Mouse (Mus musculus): ENCODE measurements around the gene Aplp2. TPM values are rescaled to one million over a fixed set of nuclear protein-coding genes. Genes with fewer than 3 reads are reported as not detected.

Gene Aplp2
- polyA plus RNA-seq, 1 experiment from 2014 or later = 292 TPM

DNA sequence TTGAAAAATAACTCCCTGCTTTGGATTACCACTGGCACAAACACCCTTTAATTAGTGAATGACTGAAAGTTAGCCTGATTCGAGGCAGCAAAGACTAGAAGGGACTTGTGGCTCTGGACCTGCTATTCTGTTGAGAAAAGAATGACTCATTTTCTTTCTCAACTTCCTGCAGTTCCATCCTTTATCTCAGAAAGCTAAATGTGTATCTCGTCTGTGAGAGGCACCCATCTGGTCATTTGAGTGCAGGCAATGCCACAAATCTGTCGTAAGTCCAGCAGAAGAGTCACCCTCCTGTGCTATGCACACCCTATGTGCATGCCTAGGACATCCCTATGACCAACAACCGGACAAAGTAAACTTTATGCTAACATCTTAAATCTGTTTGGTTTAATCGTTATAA lies 78.5 kb downstream of the Aplp2 start:
- 76% methylated on average over 5 of the region's 5 CpGs for WGBS
- H3K27me3 ChIP-seq (ENCODE audit: control insufficient read depth, insufficient read depth, low read length) = peaks cover 7% of the 10 kb centered on the region
- no peak for ATAC-seq (ENCODE audit: insufficient number of reproducible peaks, insufficient read depth, low FRiP score, low read depth)

GRCm38 (mm10) chr9:31131205-31131968 lies 80.2 kb downstream of the Aplp2 start, which contains the start of gene St14:
St14 (minus strand) TSS chr9:31131853.
- H3K9ac ChIP-seq (replicated peaks; ENCODE audit: low read depth, low read length) = peak within 1 kb of the TSS; percentile 60; the same call in 1 of the 2 replicates
- under 1% methylated on average over 71 of the region's 74 CpGs for WGBS
- H3K27me3 ChIP-seq (ENCODE audit: control insufficient read depth, insufficient read depth, low read length) = peaks cover 7% of the 10 kb centered on the region
- H3K4me3 ChIP-seq (ENCODE audit: low read depth, low read length) = peak within 1 kb of the TSS; percentile 54
- H3K4me1 ChIP-seq (ENCODE audit: control insufficient read depth, insufficient read depth, low read length) = peaks cover 5% of the 10 kb centered on the region; the same call in 1 of the 2 replicates
- peak within 1 kb of the TSS; percentile 10; the same call in 1 of the 2 replicates for H3K27ac ChIP-seq (ENCODE audit: low read length)
- peak; percentile 91 for ATAC-seq (ENCODE audit: insufficient number of reproducible peaks, insufficient read depth, low FRiP score, low read depth)
- H3K9me3 ChIP-seq (ENCODE audit: control insufficient read depth, low read depth, low read length) = no peaks in the 10 kb centered on the region
- no peaks in the 10 kb centered on the region for H3K36me3 ChIP-seq (ENCODE audit: control insufficient read depth, insufficient read depth, low read length)
- peak within 1 kb of the TSS; percentile 78 for H3K4me2 ChIP-seq (replicated peaks; ENCODE audit: low read depth, low read length)

More for the DNA sequence above, 78.5 kb downstream of the Aplp2 start:
- Histone ChIP-seq H3K4me3 (ENCODE audit: low read depth, low read length) (no peak overlapping the region), H3K27ac (ENCODE audit: low read length) (no peak overlapping the region), H3K4me2 (replicated peaks; ENCODE audit: low read depth, low read length) (no peak overlapping the region), H3K4me1 (ENCODE audit: control insufficient read depth, insufficient read depth, low read length) (peaks cover 5% of the 10 kb centered on the region; the same call in 1 of the 2 replicates), H3K9ac (replicated peaks; ENCODE audit: low read depth, low read length) (no peak overlapping the region), H3K9me3 (ENCODE audit: control insufficient read depth, low read depth, low read length) (no peaks in the 10 kb centered on the region), H3K36me3 (ENCODE audit: control insufficient read depth, insufficient read depth, low read length) (no peaks in the 10 kb centered on the region)

- Histone ChIP-seq H3K4me3 (ENCODE audit: low read depth, low read length) (peak overlapping the region; percentile 54), H3K9ac (replicated peaks; ENCODE audit: low read depth, low read length) (peak overlapping the region; percentile 60; the same call in 1 of the 2 replicates), H3K9me3 (ENCODE audit: control insufficient read depth, low read depth, low read length) (no peaks in the 10 kb centered on the region), H3K4me1 (ENCODE audit: control insufficient read depth, insufficient read depth, low read length) (peaks cover 5% of the 10 kb centered on the region; the same call in 1 of the 2 replicates), H3K36me3 (ENCODE audit: control insufficient read depth, insufficient read depth, low read length) (no peaks in the 10 kb centered on the region), H3K4me2 (replicated peaks; ENCODE audit: low read depth, low read length) (peak overlapping the region; percentile 78), H3K27me3 (ENCODE audit: control insufficient read depth, insufficient read depth, low read length) (peaks cover 7% of the 10 kb centered on the region), H3K27ac (ENCODE audit: low read length) (peak overlapping the region; percentile 10; the same call in 1 of the 2 replicates)
- WGBS = 5% methylated on average over 26 of the region's 26 CpGs
- ATAC-seq (ENCODE audit: insufficient number of reproducible peaks, insufficient read depth, low FRiP score, low read depth) = no peak
Measured at GRCm38 (mm10) chr9:31130357-31131204, 81.0 kb downstream of the Aplp2 start.

DNA sequence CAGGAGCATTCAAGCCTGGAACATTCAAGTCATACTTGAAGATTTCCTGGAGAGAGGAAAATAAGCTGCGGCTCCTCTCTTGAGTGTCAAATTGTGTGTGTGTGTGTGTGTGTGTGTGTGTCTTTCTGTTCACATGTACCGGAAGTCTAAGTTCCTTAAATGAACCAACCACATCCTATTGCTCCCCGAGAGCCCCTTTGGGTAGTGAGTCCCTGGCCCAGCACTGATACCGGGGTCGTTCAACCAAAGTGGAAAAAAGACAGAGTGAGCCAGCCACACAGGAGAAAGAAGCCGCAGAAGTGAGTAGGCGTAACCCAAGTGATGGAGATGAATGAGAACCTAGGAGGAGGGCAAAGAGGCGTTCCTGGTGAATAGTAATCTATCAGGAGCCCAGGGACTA lies 81.7 kb downstream of the Aplp2 start:
- Histone ChIP-seq H3K36me3 (ENCODE audit: control insufficient read depth, insufficient read depth, low read length) (no peaks in the 10 kb centered on the region), H3K4me1 (ENCODE audit: control insufficient read depth, insufficient read depth, low read length) (peaks cover 5% of the 10 kb centered on the region; the same call in 1 of the 2 replicates), H3K9ac (replicated peaks; ENCODE audit: low read depth, low read length) (no peak overlapping the region), H3K9me3 (ENCODE audit: control insufficient read depth, low read depth, low read length) (no peaks in the 10 kb centered on the region), H3K27me3 (ENCODE audit: control insufficient read depth, insufficient read depth, low read length) (peaks cover 7% of the 10 kb centered on the region), H3K4me3 (ENCODE audit: low read depth, low read length) (peak overlapping the region; percentile 54), H3K27ac (ENCODE audit: low read length) (no peak overlapping the region), H3K4me2 (replicated peaks; ENCODE audit: low read depth, low read length) (peak overlapping the region; percentile 78)
- 40% methylated on average over 8 of the region's 8 CpGs for WGBS
- no peak for ATAC-seq (ENCODE audit: insufficient number of reproducible peaks, insufficient read depth, low FRiP score, low read depth)

- WGBS = 81% methylated on average over 12 of the region's 12 CpGs
- no peak overlapping the region for H3K27ac ChIP-seq (ENCODE audit: low read length)
- peaks cover 5% of the 10 kb centered on the region; the same call in 1 of the 2 replicates for H3K4me1 ChIP-seq (ENCODE audit: control insufficient read depth, insufficient read depth, low read length)
- no peak overlapping the region for H3K9ac ChIP-seq (replicated peaks; ENCODE audit: low read depth, low read length)
- H3K9me3 ChIP-seq (ENCODE audit: control insufficient read depth, low read depth, low read length) = no peaks in the 10 kb centered on the region
- no peaks in the 10 kb centered on the region for H3K36me3 ChIP-seq (ENCODE audit: control insufficient read depth, insufficient read depth, low read length)
- peaks cover 7% of the 10 kb centered on the region for H3K27me3 ChIP-seq (ENCODE audit: control insufficient read depth, insufficient read depth, low read length)
- no peak overlapping the region for H3K4me2 ChIP-seq (replicated peaks; ENCODE audit: low read depth, low read length)
- no peak for ATAC-seq (ENCODE audit: insufficient number of reproducible peaks, insufficient read depth, low FRiP score, low read depth)
- no peak overlapping the region for H3K4me3 ChIP-seq (ENCODE audit: low read depth, low read length)
Measured at GRCm38 (mm10) chr9:31127876-31128465, 83.6 kb downstream of the Aplp2 start.

DNA sequence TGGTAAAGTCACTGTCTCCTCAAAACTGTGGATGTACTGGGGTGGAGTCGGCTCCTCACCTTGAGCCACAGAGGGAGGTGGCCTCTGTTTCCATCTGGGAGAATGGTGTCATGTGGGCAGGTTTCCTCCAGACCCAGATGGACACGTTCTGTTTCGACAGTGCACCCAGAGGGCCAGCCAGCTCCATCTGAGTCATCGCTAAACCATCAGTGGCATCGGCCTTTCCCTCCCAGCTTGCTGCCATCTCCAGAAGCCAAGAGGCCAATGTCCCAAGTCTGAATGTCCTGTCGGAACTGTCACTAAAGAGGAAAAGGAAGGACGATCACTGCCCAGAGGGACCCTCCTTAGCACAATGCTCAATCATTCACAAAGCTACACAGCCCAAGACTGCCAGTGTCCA lies 85.5 kb downstream of the Aplp2 start:
- H3K9ac ChIP-seq (replicated peaks; ENCODE audit: low read depth, low read length) = no peak overlapping the region
- no peaks in the 10 kb centered on the region for H3K9me3 ChIP-seq (ENCODE audit: control insufficient read depth, low read depth, low read length)
- H3K4me1 ChIP-seq (ENCODE audit: control insufficient read depth, insufficient read depth, low read length) = peaks cover 3% of the 10 kb centered on the region; the same call in 1 of the 2 replicates
- ATAC-seq (ENCODE audit: insufficient number of reproducible peaks, insufficient read depth, low FRiP score, low read depth) = no peak
- no peak overlapping the region for H3K27ac ChIP-seq (ENCODE audit: low read length)
- no peak overlapping the region for H3K4me2 ChIP-seq (replicated peaks; ENCODE audit: low read depth, low read length)
- 82% methylated on average over 7 of the region's 7 CpGs for WGBS
- H3K4me3 ChIP-seq (ENCODE audit: low read depth, low read length) = no peak overlapping the region
- H3K36me3 ChIP-seq (ENCODE audit: control insufficient read depth, insufficient read depth, low read length) = no peaks in the 10 kb centered on the region
- H3K27me3 ChIP-seq (ENCODE audit: control insufficient read depth, insufficient read depth, low read length) = peaks cover 5% of the 10 kb centered on the region; the same call in 1 of the 2 replicates

DNA sequence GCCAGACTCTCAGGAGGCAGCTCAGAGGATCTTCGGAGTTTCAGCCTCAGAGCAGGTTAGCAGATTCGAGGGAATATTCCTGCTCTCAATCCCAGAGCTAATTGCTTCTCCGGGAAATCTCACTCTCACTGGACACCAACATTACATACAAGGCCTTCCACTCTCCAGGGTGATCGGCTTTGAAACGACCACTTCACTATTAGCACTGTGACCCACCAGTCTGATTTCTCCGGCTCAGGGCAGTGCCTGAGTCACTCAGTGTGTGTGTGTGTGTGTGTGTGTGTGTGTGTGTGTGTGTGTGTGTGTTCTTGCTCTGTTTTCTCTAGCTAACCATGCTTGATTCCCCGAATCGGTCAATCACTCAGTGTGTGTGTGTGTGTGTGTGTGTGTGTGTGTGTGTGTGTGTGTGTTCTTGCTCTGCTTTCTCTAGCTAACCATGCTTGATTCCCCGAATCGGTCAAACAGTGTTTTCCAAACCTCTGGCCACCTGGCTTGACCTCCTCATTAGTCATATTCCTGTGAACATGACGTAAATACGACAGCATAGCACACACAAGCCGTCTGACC lies 89.1 kb downstream of the Aplp2 start:
- Histone ChIP-seq H3K27ac (ENCODE audit: low read length) (no peak overlapping the region), H3K36me3 (ENCODE audit: control insufficient read depth, insufficient read depth, low read length) (no peaks in the 10 kb centered on the region)
- no peak for ATAC-seq (ENCODE audit: insufficient number of reproducible peaks, insufficient read depth, low FRiP score, low read depth)

More for the DNA sequence above, 89.1 kb downstream of the Aplp2 start:
- Histone ChIP-seq H3K4me2 (replicated peaks; ENCODE audit: low read depth, low read length) (no peak overlapping the region), H3K4me3 (ENCODE audit: low read depth, low read length) (no peak overlapping the region), H3K27me3 (ENCODE audit: control insufficient read depth, insufficient read depth, low read length) (no peaks in the 10 kb centered on the region), H3K9me3 (ENCODE audit: control insufficient read depth, low read depth, low read length) (no peaks in the 10 kb centered on the region), H3K9ac (replicated peaks; ENCODE audit: low read depth, low read length) (no peak overlapping the region), H3K4me1 (ENCODE audit: control insufficient read depth, insufficient read depth, low read length) (peaks cover 8% of the 10 kb centered on the region; the same call in 1 of the 2 replicates)
- WGBS = 50% methylated on average over 13 of the region's 13 CpGs

Data from stomach, embryonic 14.5 days (tissue).